In genomic region chr9:32754311-32754710, GRCm38 (mm10) we compare ENCODE assay signal across 22 mouse cellular contexts.
DNase-seq lines count a peak whose midpoint lies in the region; TF ChIP-seq lines count a peak whose summit lies in the region.
"Had no signal": no experiment of that assay in that cellular context is flagged by ENCODE, and none has a peak within 500 bp of the region (broad histone marks: within the 10 kb centered on the region; RNA-seq: fewer than 3 reads in every experiment).

No protein-coding gene starts in this region.

- TF ChIP-seq POLR2A in thymus, adult 2 months (IDR thresholded peaks at IDR 0.05; ENCODE audit: control insufficient read depth, extremely low read depth, insufficient read depth, low read length, poor library complexity), result no peak

- 97% methylated on average over 15 of the region's 15 CpGs for WGBS in thymus, adult 2 months

- H3K36me3 ChIP-seq in thymus, adult 2 months (ENCODE audit: control insufficient read depth, insufficient read depth, low read length), result peaks cover 90% of the 10 kb centered on the region
- H3K36me3 ChIP-seq: forebrain, embryonic 12.5 days had no signal

- DNase-seq in thymus, postnatal 4 days, result peak; percentile 34
- no peak for DNase-seq in thymus, adult 2 months
- peak; percentile 4 for DNase-seq in ES-CJ7 (ENCODE audit: low read depth, low spot score)
- DNase-seq in induced T-regulatory cell, adult 2 months (ENCODE audit: low read depth), result peak; percentile 27
- no peak for DNase-seq in testis, postnatal 14 days (ENCODE audit: low spot score)
- no peak for DNase-seq in left cerebral cortex, postnatal 25 days (ENCODE audit: low spot score in 2 of 2)
- no peak for DNase-seq in cerebellum, adult 18-20 months
- DNase-seq: adrenal gland, adult 8-10 months; adrenal gland, postnatal 14 days; adrenal gland, postnatal 36 days; cerebellum, adult 11-12 months; cerebellum, adult 8-10 months; cerebellum, adult 9-11 months; cerebellum, postnatal 14 days; cerebellum, postnatal 36 days; embryo, embryonic 11 days had no signal

- H3K27me3 ChIP-seq in thymus, adult 2 months (ENCODE audit: control insufficient read depth, insufficient read depth, low read length), result no peaks in the 10 kb centered on the region
- H3K27me3 ChIP-seq: CH12.LX; embryonic facial prominence, embryonic 13.5 days; embryonic facial prominence, embryonic 15.5 days; forebrain, embryonic 12.5 days had no signal

- no peak overlapping the region for H3K27ac ChIP-seq in thymus, adult 2 months (ENCODE audit: control insufficient read depth, insufficient read depth, low read length)
- H3K27ac ChIP-seq: embryonic facial prominence, embryonic 13.5 days; embryonic facial prominence, embryonic 15.5 days; forebrain, embryonic 10.5 days; forebrain, embryonic 12.5 days had no signal

- H3K4me1 ChIP-seq in thymus, adult 2 months (replicated peaks; ENCODE audit: control insufficient read depth, insufficient read depth, low read length), result peaks cover 21% of the 10 kb centered on the region
- H3K4me1 ChIP-seq: forebrain, embryonic 10.5 days; forebrain, embryonic 12.5 days had no signal

- intact Hi-C loops in left cerebral cortex, postnatal 25 days (cut with DNase I), result no loop called here

- TF ChIP-seq CTCF in thymus, adult 2 months (IDR thresholded peaks at IDR 0.05; ENCODE audit: borderline replicate concordance, control insufficient read depth, extremely low read depth, insufficient read depth, low read length, poor library complexity), result no peak

- H3K4me3 ChIP-seq in thymus, adult 2 months (ENCODE audit: control insufficient read depth, insufficient read depth, low read length), result no peak overlapping the region
- H3K4me3 ChIP-seq: embryonic facial prominence, embryonic 13.5 days; embryonic facial prominence, embryonic 15.5 days; erythroblast, embryonic 14.5 days; forebrain, embryonic 10.5 days; forebrain, embryonic 12.5 days had no signal

Comparison
In these comparisons a context has a peak if more than half of its experiments do, and no peak if none do; other contexts are left out.
1. DNase-seq: peak in thymus, postnatal 4 days (single experiment), ES-CJ7 (single experiment) and induced T-regulatory cell, adult 2 months (single experiment); none in thymus, adult 2 months (single experiment), testis, postnatal 14 days (single experiment), left cerebral cortex, postnatal 25 days (0 of 2) and cerebellum, adult 18-20 months (0 of 2).